Mouse (Mus musculus): ENCODE measurements at regions not wholly inside any gene's neighbourhood (a gene's known extent, or its start where the extent isn't known, plus 50 kb on each side); places are given as distances from the start of the nearest gene placed in this dataset.

- TF ChIP-seq CTCF (IDR thresholded peaks at IDR 0.05; ENCODE audit: low read depth, low read length): no peak
- TF ChIP-seq EP300 (IDR thresholded peaks at IDR 0.05; ENCODE audit: insufficient read depth, low read depth, low read length): no peak
These were observed 396.1 kb upstream of the Trpc7 start for GRCm38 (mm10) chr13:57291737-57292490.
